Mouse (Mus musculus) megakaryocyte-erythroid progenitor cell, adult 5 weeks (primary cell): Measurements from ENCODE around the gene Ddias. TPM values are rescaled to one million over a fixed set of nuclear protein-coding genes. Genes with fewer than 3 reads are reported as not detected.

ENCODE experiments used
- polyA plus RNA-seq: library from polyadenylated mRNA; stranded (reverse); fragments of >175 nt; gene quantifications from 2 replicates; pipeline ENCODE4 v1.2.3, GENCODE M21; 2012

Ddias gene
- polyA plus RNA-seq = 8.3 and 9.6 TPM in 2 replicates

DNA sequence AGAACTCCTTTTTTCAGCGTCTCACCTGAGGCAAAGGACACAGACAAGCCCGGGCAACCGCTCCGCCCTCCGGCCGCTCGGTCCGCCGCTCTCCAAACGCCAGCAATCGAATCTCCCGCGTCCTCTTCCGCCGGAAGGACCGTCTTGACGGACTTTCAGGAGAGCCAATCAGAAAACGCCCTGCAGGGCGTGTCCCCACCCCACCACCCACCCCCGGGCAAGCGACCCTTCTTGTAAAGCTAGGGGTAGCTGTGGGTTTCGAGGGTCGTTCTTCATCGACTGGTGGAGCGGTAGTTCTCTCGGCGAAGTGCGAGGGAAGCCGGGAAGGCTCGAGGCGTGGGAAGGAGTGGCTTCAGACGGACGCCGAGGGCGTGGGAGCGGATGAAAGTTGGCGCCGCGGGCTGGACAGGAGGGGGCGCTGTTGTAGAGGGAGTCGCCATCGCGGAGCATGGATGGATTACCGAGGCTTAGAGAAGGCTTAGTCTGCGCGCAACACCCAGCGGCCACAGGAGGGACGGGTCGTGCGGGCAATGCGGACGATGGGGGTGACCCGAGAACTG lies at the start of gene Ddias, which contains the start of gene Prcp:
Gene Ddias (minus strand): TSS at position 132 of the 560 bp plus-strand sequence.
Gene Prcp (plus strand): TSS at position 355 of the 560 bp plus-strand sequence.

Other genes starting within 250 kb of the Ddias start
- gene Ankrd42, start 237.1 kb downstream of the Ddias start, polyA plus RNA-seq = 0.17 and 0.37 TPM in 2 replicates
- 87.6 and 96.2 TPM in 2 replicates for gene Pcf11, start 204.3 kb downstream of the Ddias start, polyA plus RNA-seq
- gene Rab30, start 132.6 kb downstream of the Ddias start, polyA plus RNA-seq = not detected in 2 replicates
- gene Prcp, start 223 bp upstream of the Ddias start, polyA plus RNA-seq = 109 and 145 TPM in 2 replicates
- gene Fam181b, start 205.6 kb upstream of the Ddias start, polyA plus RNA-seq = 0.66 and 1.3 TPM in 2 replicates